Mouse (Mus musculus) myocyte (in vitro differentiated cells): Measurements from ENCODE around the gene Hoxc9. TPM values are rescaled to one million over a fixed set of nuclear protein-coding genes. Genes with fewer than 3 reads are reported as not detected.

Source experiments
- H3K27me3 ChIP-seq: one replicate; pipeline ENCODE4 v1.6.1; 2011; ENCODE audit not compliant: control insufficient read depth, insufficient read depth, insufficient read length
- H3K36me3 ChIP-seq: one replicate; pipeline ENCODE4 v1.6.1; 2011; ENCODE audit not compliant: control insufficient read depth, insufficient read depth
- H3K4me2 ChIP-seq: one replicate; pipeline ENCODE4 v1.6.1; 2011; ENCODE audit warnings: low read depth, control low read depth
- H3K4me3 ChIP-seq: one replicate; pipeline ENCODE4 v1.5.1; 2011; ENCODE audit warnings: mild to moderate bottlenecking, control low read depth, moderate library complexity
- H3K79me2 ChIP-seq: one replicate; pipeline ENCODE4 v1.6.1; 2011; ENCODE audit not compliant: control insufficient read depth, insufficient read depth
- H3ac ChIP-seq: one replicate; pipeline ENCODE4 v1.6.1; 2011; ENCODE audit not compliant: control insufficient read depth, insufficient read length
- CEBPB ChIP-seq: IDR thresholded peaks from 2 replicates; pipeline ENCODE4 v1.6.1; 2011; ENCODE audit warnings: mild to moderate bottlenecking, moderate library complexity; ENCODE audit not compliant: poor library complexity, insufficient read depth, severe bottlenecking
- E2F4 ChIP-seq: IDR thresholded peaks from one replicate; pipeline ENCODE4 v1.6.1; 2011; ENCODE audit warnings: mild to moderate bottlenecking, control low read depth, moderate library complexity; ENCODE audit not compliant: insufficient read depth
- MAX ChIP-seq: IDR thresholded peaks from one replicate; pipeline ENCODE4 v1.6.1; 2011; ENCODE audit warnings: low read depth, mild to moderate bottlenecking, control low read depth
- MYOD1 ChIP-seq, 3 experiments: IDR thresholded peaks; one replicate each; pipeline ENCODE4 v1.6.1; 2011; ENCODE audit warnings: control low read depth in 2 of 3, low read depth in 2 of 3, mild to moderate bottlenecking in 2 of 3, moderate library complexity in 1 of 3; ENCODE audit not compliant: insufficient read length in 2 of 3, control insufficient read depth in 1 of 3
- MYOG ChIP-seq, 3 experiments: IDR thresholded peaks; one replicate each; pipeline ENCODE4 v1.6.1; 2011; ENCODE audit warnings: control low read depth in 2 of 3, low read depth in 2 of 3, mild to moderate bottlenecking in 2 of 3; ENCODE audit not compliant: insufficient read length in 2 of 3, control insufficient read depth in 1 of 3, insufficient read depth in 1 of 3
- POLR2A ChIP-seq: IDR thresholded peaks from one replicate; pipeline ENCODE4 v1.6.1; 2011; ENCODE audit warnings: low read depth, mild to moderate bottlenecking, control low read depth, moderate library complexity; ENCODE audit not compliant: insufficient read length
- POLR2AphosphoS2 ChIP-seq: IDR thresholded peaks from one replicate; pipeline ENCODE4 v1.6.1; 2011; ENCODE audit warnings: low read depth, control low read depth; ENCODE audit not compliant: insufficient read length
- REST ChIP-seq: IDR thresholded peaks from one replicate; pipeline ENCODE4 v1.6.1; 2011; ENCODE audit warnings: mild to moderate bottlenecking, control low read depth, moderate library complexity; ENCODE audit not compliant: insufficient read depth, insufficient read length
- SRF ChIP-seq: IDR thresholded peaks from one replicate; pipeline ENCODE4 v1.6.1; 2011; ENCODE audit warnings: low read depth; ENCODE audit not compliant: control insufficient read depth, insufficient read length
- TCF12 ChIP-seq: IDR thresholded peaks from one replicate; pipeline ENCODE4 v1.6.1; 2011; ENCODE audit warnings: mild to moderate bottlenecking, control low read depth; ENCODE audit not compliant: poor library complexity, insufficient read depth, severe bottlenecking
- TCF3 ChIP-seq: IDR thresholded peaks from one replicate; pipeline ENCODE4 v1.6.1; 2011; ENCODE audit warnings: low read depth, control low read depth; ENCODE audit not compliant: insufficient read length
- USF1 ChIP-seq: IDR thresholded peaks from one replicate; pipeline ENCODE4 v1.6.1; 2011; ENCODE audit warnings: low read depth, mild to moderate bottlenecking, control low read depth, moderate library complexity
- polyA plus RNA-seq: library from polyadenylated mRNA; unstranded; fragments of >200 nt; fragmentation: generic; extraction: Trizol; gene quantifications from one replicate; pipeline ENCODE4 v1.2.1, GENCODE M21; 2012; ENCODE audit warnings: missing spikeins

Hoxc9 gene
- polyA plus RNA-seq, 1 experiment = 10.5 TPM

DNA sequence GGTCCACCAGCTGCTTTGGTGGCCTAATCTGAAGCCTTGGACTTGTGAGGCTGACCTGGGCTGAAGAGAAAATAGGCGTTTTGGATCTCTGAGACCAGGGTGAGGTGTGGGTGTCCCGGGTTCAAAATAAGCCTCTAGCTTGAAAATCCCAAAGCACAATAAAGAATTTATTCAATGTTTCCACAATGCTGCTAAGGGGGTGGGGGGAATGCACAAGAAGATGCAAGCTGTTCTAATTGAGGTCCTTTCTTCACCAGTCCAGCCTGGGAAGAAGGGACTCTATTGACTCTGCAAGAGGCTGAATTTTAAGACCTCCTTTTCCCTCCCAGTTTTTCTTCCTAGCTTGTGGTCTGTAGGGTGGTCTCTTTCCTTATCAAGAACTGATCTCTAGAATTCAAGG lies 25.4 kb upstream of the Hoxc9 start:
- H3K27me3 ChIP-seq = no peaks in the 10 kb centered on the region
- TF ChIP-seq TCF3 (no peak), POLR2AphosphoS2 (no peak), SRF (no peak), POLR2A (no peak), CEBPB (no peak), MYOG (IDR thresholded peaks at IDR 0.05; ENCODE audit: control insufficient read depth in 1 of 3, insufficient read depth in 1 of 3, insufficient read length in 2 of 3, low read depth in 2 of 3) (no peak), MYOD1 (IDR thresholded peaks at IDR 0.05; ENCODE audit: control insufficient read depth in 1 of 3, insufficient read length in 2 of 3, low read depth in 2 of 3) (no peak), REST (no peak), MAX (no peak)
- no peak overlapping the region for H3ac ChIP-seq
- H3K4me2 ChIP-seq = peak overlapping the region; percentile 100
- H3K4me3 ChIP-seq = peak overlapping the region; percentile 26
- H3K36me3 ChIP-seq = no peaks in the 10 kb centered on the region
- peaks cover 58% of the 10 kb centered on the region for H3K79me2 ChIP-seq

DNA sequence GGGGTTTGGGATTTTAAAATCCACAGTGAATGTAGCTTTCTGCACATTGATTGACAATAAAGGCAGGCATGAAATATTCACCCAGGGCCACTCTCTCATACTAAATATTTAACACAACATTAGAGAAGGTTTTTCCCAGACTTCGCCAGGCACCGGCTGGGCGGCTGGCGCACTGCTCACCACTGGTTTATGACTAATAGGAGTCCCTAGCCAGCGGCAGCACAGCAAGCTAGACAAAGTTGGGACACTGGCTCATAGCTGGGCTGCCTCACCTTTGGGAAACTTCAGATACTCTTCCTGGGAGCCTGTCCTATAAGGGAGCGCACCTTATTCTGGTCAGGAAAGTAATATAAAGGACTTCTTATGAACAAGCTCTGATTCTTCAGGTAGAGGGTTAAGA lies 22.7 kb upstream of the Hoxc9 start:
- TF ChIP-seq REST (no peak), SRF (no peak), TCF12 (no peak), POLR2AphosphoS2 (peak; percentile 41), E2F4 (no peak), MYOG (IDR thresholded peaks at IDR 0.05; ENCODE audit: control insufficient read depth in 1 of 3, insufficient read depth in 1 of 3, insufficient read length in 2 of 3, low read depth in 2 of 3) (no peak), USF1 (no peak), CEBPB (no peak), POLR2A (peak; percentile 37), MAX (no peak), MYOD1 (IDR thresholded peaks at IDR 0.05; ENCODE audit: control insufficient read depth in 1 of 3, insufficient read length in 2 of 3, low read depth in 2 of 3) (peak in 1 of 3 experiments; percentile 2), TCF3 (no peak)
- H3ac ChIP-seq = no peak overlapping the region
- peaks cover 73% of the 10 kb centered on the region for H3K79me2 ChIP-seq
- H3K4me2 ChIP-seq = peak overlapping the region; percentile 100
- no peaks in the 10 kb centered on the region for H3K36me3 ChIP-seq
- H3K4me3 ChIP-seq = peak overlapping the region; percentile 91
- H3K27me3 ChIP-seq = no peaks in the 10 kb centered on the region

GRCm38 (mm10) chr15:102954192-102955006 lies 21.8 kb upstream of the Hoxc9 start, which contains the start of gene Hoxc11:
Gene Hoxc11, plus strand, starts transcription at chr15:102954427.
- no peak for TF ChIP-seq MYOD1 (IDR thresholded peaks at IDR 0.05; ENCODE audit: control insufficient read depth in 1 of 3, insufficient read length in 2 of 3, low read depth in 2 of 3)
- no peak for TF ChIP-seq CEBPB
- TF ChIP-seq POLR2AphosphoS2 = peak; percentile 85
- no peak for TF ChIP-seq E2F4
- TF ChIP-seq MAX = no peak
- no peak for TF ChIP-seq SRF
- TF ChIP-seq USF1 = peak; percentile 94
- no peak for TF ChIP-seq REST
- no peak for TF ChIP-seq MYOG (IDR thresholded peaks at IDR 0.05; ENCODE audit: control insufficient read depth in 1 of 3, insufficient read depth in 1 of 3, insufficient read length in 2 of 3, low read depth in 2 of 3)
- no peak for TF ChIP-seq TCF3
- TF ChIP-seq POLR2A = peak; percentile 68
- no peak for TF ChIP-seq TCF12
- Histone ChIP-seq H3K36me3 (no peaks in the 10 kb centered on the region), H3K27me3 (no peaks in the 10 kb centered on the region), H3K4me2 (peak within 1 kb of the TSS; percentile 100), H3ac (peak within 1 kb of the TSS; percentile 79), H3K4me3 (peak within 1 kb of the TSS; percentile 91), H3K79me2 (peaks cover 73% of the 10 kb centered on the region)

GRCm38 (mm10) chr15:102955007-102955382 lies 21.2 kb upstream of the Hoxc9 start:
- H3K79me2 ChIP-seq = peaks cover 74% of the 10 kb centered on the region
- H3ac ChIP-seq = peak overlapping the region; percentile 79
- H3K4me2 ChIP-seq = peak overlapping the region; percentile 100
- no peaks in the 10 kb centered on the region for H3K36me3 ChIP-seq
- peak overlapping the region; percentile 91 for H3K4me3 ChIP-seq
- H3K27me3 ChIP-seq = no peaks in the 10 kb centered on the region
- TF ChIP-seq MYOG (IDR thresholded peaks at IDR 0.05; ENCODE audit: control insufficient read depth in 1 of 3, insufficient read depth in 1 of 3, insufficient read length in 2 of 3, low read depth in 2 of 3) (peak in 1 of 3 experiments; percentile 43), POLR2A (peak; percentile 0), REST (no peak)
